ENCODE assay signal across 10 mouse cellular contexts in the genomic region with DNA sequence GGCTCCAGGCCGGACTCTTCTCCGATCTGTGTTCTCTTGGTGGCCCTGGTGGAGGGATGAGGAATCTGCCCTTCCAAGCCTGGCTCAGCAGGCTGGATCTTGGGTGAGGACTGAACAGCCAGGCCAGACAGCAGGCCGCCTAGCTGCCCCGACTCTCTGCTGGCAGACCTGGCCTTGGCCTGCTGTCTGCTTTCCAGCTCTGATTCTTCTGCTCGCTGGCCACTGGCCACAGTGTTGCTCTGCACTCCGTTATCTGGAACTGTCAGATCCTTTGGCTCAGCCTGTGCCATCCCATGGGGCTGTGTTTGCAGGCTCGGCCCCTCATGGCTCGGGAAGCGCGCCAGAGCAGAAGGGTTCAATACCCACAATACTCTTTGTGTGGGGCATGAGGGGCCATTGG.
DNase-seq lines count a peak whose midpoint lies in the region; ATAC-seq and TF ChIP-seq lines count a peak whose summit lies in the region.
"Had no signal": no experiment of that assay in that cellular context is flagged by ENCODE, and none has a peak within 500 bp of the region (broad histone marks: within the 10 kb centered on the region; RNA-seq: fewer than 3 reads in every experiment).

No protein-coding gene starts in this region.

- H3K4me1 ChIP-seq in liver, adult 2 months (ENCODE audit: control insufficient read depth, insufficient read depth, low read length) = peaks cover 2% of the 10 kb centered on the region; the same call in 1 of the 2 replicates
- H3K4me1 ChIP-seq in liver, embryonic 12.5 days = peaks cover under 1% of the 10 kb centered on the region; the same call in 1 of the 2 replicates
- H3K4me1 ChIP-seq in midbrain, postnatal 0 days (ENCODE audit: insufficient read depth, low read length) = no peaks in the 10 kb centered on the region
- H3K4me1 ChIP-seq in thymus, adult 2 months (replicated peaks; ENCODE audit: control insufficient read depth, insufficient read depth, low read length) = no peaks in the 10 kb centered on the region
- H3K4me1 ChIP-seq: liver, embryonic 15.5 days had no signal

- H3K4me3 ChIP-seq in liver, adult 2 months (ENCODE audit: insufficient read depth, low read depth, low read length) = no peak overlapping the region
- H3K4me3 ChIP-seq in liver, embryonic 12.5 days = no peak overlapping the region
- no peak overlapping the region for H3K4me3 ChIP-seq in midbrain, postnatal 0 days (ENCODE audit: low read depth, low read length)
- H3K4me3 ChIP-seq in thymus, adult 2 months (ENCODE audit: control insufficient read depth, insufficient read depth, low read length) = no peak overlapping the region
- H3K4me3 ChIP-seq: embryonic facial prominence, embryonic 13.5 days; liver, embryonic 15.5 days had no signal

- H3K36me3 ChIP-seq in liver, adult 2 months (ENCODE audit: control insufficient read depth, insufficient read depth, low read length) = no peaks in the 10 kb centered on the region
- H3K36me3 ChIP-seq in liver, embryonic 12.5 days = no peaks in the 10 kb centered on the region
- H3K36me3 ChIP-seq in midbrain, postnatal 0 days (ENCODE audit: insufficient read depth, low read length) = no peaks in the 10 kb centered on the region
- no peaks in the 10 kb centered on the region for H3K36me3 ChIP-seq in thymus, adult 2 months (ENCODE audit: control insufficient read depth, insufficient read depth, low read length)
- H3K36me3 ChIP-seq: embryonic facial prominence, embryonic 13.5 days; liver, embryonic 15.5 days had no signal

- H3K9ac ChIP-seq in liver, adult 2 months (ENCODE audit: low read depth, low read length) = no peak overlapping the region
- no peak overlapping the region for H3K9ac ChIP-seq in liver, embryonic 12.5 days
- H3K9ac ChIP-seq in midbrain, postnatal 0 days (replicated peaks; ENCODE audit: low read length, poor library complexity, severe bottlenecking) = no peak overlapping the region
- H3K9ac ChIP-seq: embryonic facial prominence, embryonic 13.5 days; liver, embryonic 15.5 days had no signal

- no peaks in the 10 kb centered on the region for H3K27me3 ChIP-seq in liver, adult 2 months (ENCODE audit: control insufficient read depth, insufficient read depth, low read length)
- no peaks in the 10 kb centered on the region for H3K27me3 ChIP-seq in liver, embryonic 12.5 days (replicated peaks)
- H3K27me3 ChIP-seq in midbrain, postnatal 0 days (ENCODE audit: insufficient read depth, low read length) = no peaks in the 10 kb centered on the region
- no peaks in the 10 kb centered on the region for H3K27me3 ChIP-seq in thymus, adult 2 months (ENCODE audit: control insufficient read depth, insufficient read depth, low read length)
- H3K27me3 ChIP-seq: embryonic facial prominence, embryonic 13.5 days; liver, embryonic 15.5 days had no signal

- no peaks in the 10 kb centered on the region for H3K9me3 ChIP-seq in liver, embryonic 12.5 days (replicated peaks)
- 0 out of 2 replicates have a peak, but pooled peaks cover 3% of the 10 kb centered on the region for H3K9me3 ChIP-seq in midbrain, postnatal 0 days (ENCODE audit: low read length)
- H3K9me3 ChIP-seq: embryonic facial prominence, embryonic 13.5 days; liver, embryonic 15.5 days had no signal

- 0 out of 2 replicates have a peak, but pooled peaks have one; percentile 12 for TF ChIP-seq CTCF in liver, adult 2 months (IDR thresholded peaks at IDR 0.05; ENCODE audit: low read depth, low read length)
- TF ChIP-seq CTCF in midbrain, postnatal 0 days (IDR thresholded peaks at IDR 0.05) = peak; percentile 57
- TF ChIP-seq CTCF in thymus, adult 2 months (IDR thresholded peaks at IDR 0.05; ENCODE audit: borderline replicate concordance, control insufficient read depth, extremely low read depth, insufficient read depth, low read length, poor library complexity) = no peak

- H3K4me2 ChIP-seq in liver, embryonic 12.5 days = no peak overlapping the region
- H3K4me2 ChIP-seq in midbrain, postnatal 0 days (ENCODE audit: low read depth, low read length, poor library complexity, severe bottlenecking) = no peak overlapping the region
- H3K4me2 ChIP-seq: embryonic facial prominence, embryonic 13.5 days; liver, embryonic 15.5 days had no signal

- no peak for ATAC-seq in liver, embryonic 12.5 days
- peak; percentile 78 for ATAC-seq in midbrain, postnatal 0 days (ENCODE audit: low FRiP score)

- H3K27ac ChIP-seq in liver, adult 2 months (replicated peaks; ENCODE audit: insufficient read depth, low read depth, low read length) = no peak overlapping the region
- no peak overlapping the region for H3K27ac ChIP-seq in liver, embryonic 12.5 days
- H3K27ac ChIP-seq in midbrain, postnatal 0 days (ENCODE audit: low read depth, low read length) = no peak overlapping the region
- no peak overlapping the region for H3K27ac ChIP-seq in thymus, adult 2 months (ENCODE audit: control insufficient read depth, insufficient read depth, low read length)
- H3K27ac ChIP-seq: embryonic facial prominence, embryonic 13.5 days; liver, embryonic 15.5 days had no signal

- WGBS in liver, adult 2 months = 47% methylated on average over 10 of the region's 10 CpGs
- 72% methylated on average over 10 of the region's 10 CpGs for WGBS in liver, embryonic 12.5 days (ENCODE audit: insufficient replicate concordance)
- 61% methylated on average over 10 of the region's 10 CpGs for WGBS in midbrain, postnatal 0 days
- 99% methylated on average over 10 of the region's 10 CpGs for WGBS in thymus, adult 2 months

- H3K79me2 ChIP-seq in liver, adult 2 months (ENCODE audit: control insufficient read depth, insufficient read depth, low read length) = no peaks in the 10 kb centered on the region

- DNase-seq in liver, adult 2 months (ENCODE audit: extremely low read depth, low read depth, low spot score) = peak; percentile 48
- peak; percentile 93 for DNase-seq in cerebellum, adult 9-11 months
- DNase-seq in heart, adult 18-20 months = peak; percentile 86 to 91
- peak; percentile 63 for DNase-seq in layer of hippocampus, adult 9-11 months
- DNase-seq in midbrain, postnatal 0 days (ENCODE audit: low spot score) = peak; percentile 95
- DNase-seq in kidney, adult 18-20 months = no peak
- no peak for DNase-seq in thymus, adult 2 months

- TF ChIP-seq POLR2A in liver, adult 2 months (IDR thresholded peaks at IDR 0.05; ENCODE audit: extremely low read depth, insufficient read depth, low read length) = no peak
- no peak for TF ChIP-seq POLR2A in thymus, adult 2 months (IDR thresholded peaks at IDR 0.05; ENCODE audit: control insufficient read depth, extremely low read depth, insufficient read depth, low read length, poor library complexity)

Comparison
In these comparisons a context has a peak if more than half of its experiments do, and no peak if none do; other contexts are left out.
1. DNase-seq: peak in liver, adult 2 months (single experiment), cerebellum, adult 9-11 months (single experiment), heart, adult 18-20 months (2 of 2), layer of hippocampus, adult 9-11 months (single experiment) and midbrain, postnatal 0 days (single experiment); none in kidney, adult 18-20 months (single experiment) and thymus, adult 2 months (single experiment).